Mouse (Mus musculus): ENCODE data around the gene Ncaph. TPM values are rescaled to one million over a fixed set of nuclear protein-coding genes. Genes with fewer than 3 reads are reported as not detected.
"Not testable (repeated sequence)": the region's sequence is repeated elsewhere in the genome, so short reads cannot be mapped to it uniquely, and the experiment has no call there.

The Ncaph gene
- total RNA-seq, 2 experiments from 2014 or later, result 1.7 to 2.4 TPM

- DNase-seq, result not testable (repeated sequence)
Observed at GRCm38 (mm10) chr2:127090151-127090550, 43.6 kb downstream of the Ncaph start.

DNA sequence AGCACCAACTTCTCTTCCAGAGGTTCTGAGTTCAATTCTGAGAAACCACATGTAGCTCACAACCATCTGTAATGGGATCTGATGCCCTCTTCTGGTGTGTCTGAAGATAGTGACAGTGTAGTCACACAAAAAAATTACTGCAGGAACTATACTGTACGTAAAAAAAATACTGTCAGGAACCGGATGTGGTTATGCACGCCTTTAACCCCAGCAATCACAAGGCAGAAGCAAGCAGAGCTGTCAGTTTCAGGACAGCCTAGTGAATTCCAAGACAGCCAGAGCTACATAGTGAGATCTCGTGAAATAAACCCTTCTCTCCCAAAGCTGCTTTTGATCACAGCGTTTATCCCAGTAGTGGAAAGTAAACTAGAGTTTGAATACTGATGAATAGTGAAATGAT lies 47.5 kb downstream of the Ncaph start:
- no peak for DNase-seq

DNA sequence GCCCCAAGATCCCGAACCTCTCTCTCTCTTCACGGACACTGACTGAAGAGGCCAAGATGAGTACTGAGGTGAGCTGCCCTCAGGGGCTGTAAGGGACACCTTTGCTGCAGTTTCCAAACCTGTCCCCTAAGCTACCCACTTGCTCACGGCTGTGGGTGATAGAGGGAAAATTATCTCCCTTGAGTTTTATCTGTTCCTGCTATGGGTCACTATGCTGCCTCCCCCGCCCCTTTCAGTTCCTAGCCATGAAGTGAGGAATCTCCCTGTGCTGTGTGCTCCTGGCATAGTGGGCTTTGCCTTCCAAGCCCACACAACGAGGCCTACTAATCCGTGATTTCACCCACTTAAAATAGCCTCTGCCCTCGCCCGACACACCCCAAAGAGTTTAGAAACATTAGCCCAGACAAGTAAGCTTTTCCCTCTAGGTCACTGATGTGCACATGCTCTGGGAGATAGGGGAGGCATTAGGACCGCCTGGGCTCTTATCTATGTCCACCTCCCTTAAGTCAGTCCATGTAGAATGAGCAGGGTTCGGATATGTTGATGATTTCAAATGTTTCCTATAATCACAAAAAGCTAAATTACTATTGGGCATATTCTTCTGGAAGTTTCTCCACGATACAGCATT lies 53.0 kb downstream of the Ncaph start:
- no peak for DNase-seq

GRCm38 (mm10) chr2:127079881-127080590 lies 53.7 kb downstream of the Ncaph start:
- DNase-seq, result no peak

DNA sequence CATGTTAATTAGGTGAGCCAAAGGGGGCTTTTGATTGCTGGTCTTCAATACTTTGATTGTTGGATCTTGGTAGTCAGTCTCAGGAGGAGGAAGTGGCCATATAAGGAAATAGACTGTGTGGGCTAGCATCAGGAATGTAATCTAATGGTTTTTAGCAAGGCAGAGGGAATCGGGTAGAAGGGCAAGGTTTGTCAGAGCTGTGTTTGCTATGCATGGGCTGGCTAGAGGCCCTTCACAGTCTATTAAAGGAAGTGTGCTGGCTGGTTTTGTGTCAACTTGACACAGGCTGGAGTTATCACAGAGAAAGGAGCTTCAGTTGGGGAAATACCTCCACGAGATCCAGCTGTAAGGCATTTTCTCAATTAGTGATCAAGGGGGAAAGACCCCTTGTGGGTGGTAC lies 54.7 kb downstream of the Ncaph start:
- DNase-seq, result not testable (repeated sequence)

DNA sequence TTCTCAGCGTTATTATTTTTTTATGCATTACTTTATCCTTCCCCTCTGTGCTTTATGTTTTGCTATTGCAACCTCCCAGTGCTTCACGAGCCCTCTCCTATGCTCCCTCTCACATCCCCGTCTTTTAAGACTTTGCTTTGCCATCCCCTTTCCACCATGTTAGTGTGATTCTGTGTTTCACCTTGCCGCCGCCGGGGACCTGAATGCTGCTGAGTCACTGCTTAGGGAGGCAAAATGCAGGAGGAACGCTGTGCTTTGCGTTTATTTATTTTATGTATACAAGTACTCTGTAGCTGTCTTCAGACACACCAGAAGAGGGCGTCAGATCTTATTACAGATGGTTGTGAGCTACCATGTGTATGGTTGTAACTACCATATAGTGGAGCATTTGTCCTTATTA lies 56.1 kb downstream of the Ncaph start:
- no peak for DNase-seq

DNA sequence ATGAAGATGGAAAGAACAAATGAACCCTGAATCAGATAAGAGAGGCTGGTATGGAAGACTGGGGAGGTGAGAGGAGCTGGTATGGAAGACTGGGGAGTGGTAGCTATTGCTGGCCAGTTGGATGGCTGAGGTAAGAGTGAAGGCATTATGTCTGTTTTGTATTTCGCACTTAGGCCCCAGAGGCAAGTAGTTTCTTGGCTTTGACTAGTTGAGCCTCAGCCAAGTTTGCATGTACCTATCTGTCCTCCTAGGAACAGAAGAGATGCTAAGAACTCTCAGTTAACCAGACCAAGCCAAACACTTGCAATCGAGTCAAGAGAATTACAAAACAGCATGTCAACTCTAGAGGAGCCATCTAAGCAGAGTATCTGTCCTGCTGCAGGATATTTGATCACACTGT lies 59.6 kb downstream of the Ncaph start:
- DNase-seq, result no peak

DNA sequence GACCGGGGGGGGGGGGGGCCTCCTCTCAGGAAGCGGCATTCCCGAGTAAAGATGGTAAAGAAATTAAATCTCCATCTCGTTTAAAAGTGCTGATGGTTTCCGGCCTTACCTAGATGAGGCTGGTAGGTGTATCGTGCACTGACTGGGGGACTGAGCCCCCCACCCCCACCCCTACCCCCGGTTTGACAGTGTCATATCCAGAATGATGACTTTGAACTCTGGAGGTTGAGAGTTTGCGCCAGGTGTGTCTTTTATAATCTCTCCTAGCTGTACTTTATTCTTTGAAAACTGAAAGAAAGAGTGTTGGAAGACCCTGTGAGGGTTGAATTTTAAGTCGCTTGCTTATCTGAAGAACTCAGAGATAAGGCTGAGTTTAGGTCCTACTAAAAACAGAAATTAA lies 62.9 kb downstream of the Ncaph start:
- no peak for DNase-seq

DNA sequence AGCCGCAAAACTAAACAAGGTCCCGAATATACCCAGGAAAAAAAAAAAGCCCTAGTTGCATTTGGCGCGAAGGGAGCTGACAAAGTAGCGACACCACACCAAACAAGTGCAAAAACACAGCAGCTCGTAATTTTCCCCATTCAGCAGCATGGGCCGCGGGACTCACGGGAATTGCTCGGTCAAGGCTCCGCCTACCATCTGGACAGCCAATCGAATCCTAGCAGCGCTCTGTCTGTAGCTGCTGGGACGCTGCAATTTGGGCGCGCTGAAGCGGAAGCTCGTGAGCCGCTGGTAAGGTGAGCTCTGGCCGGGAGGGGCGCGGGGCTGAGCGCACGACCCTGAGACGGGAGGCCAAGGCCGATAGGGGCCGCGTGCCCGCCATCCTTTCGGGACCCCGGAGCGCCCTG lies 63.3 kb downstream of the Ncaph start, which contains the start of gene Blvra:
Gene Blvra, plus strand, starts transcription at position 231 of the 407 bp plus-strand sequence.
- DNase-seq, result peak; percentile 85

GRCm38 (mm10) chr2:127069781-127070434 lies 63.8 kb downstream of the Ncaph start:
- no peak for DNase-seq

DNA sequence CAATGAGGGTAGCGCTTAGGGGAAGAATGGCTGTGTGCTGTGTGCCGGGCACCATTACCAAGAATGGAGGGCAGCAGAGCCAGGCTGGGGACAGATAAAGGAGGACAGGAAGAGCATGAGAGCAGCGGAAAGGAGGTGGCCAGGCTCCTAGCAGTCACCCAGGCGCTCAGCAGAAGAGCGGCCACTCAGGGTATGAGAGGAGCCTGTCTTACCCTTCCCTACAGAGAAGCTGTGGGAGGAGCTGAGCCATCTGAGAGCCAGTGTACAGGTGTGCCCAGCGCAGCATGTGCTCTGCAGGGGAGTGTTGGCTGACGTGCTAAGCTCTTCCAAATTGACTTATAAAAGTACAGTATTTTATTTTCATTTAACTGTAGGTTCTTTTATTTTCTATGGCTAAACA lies 64.9 kb downstream of the Ncaph start:
- no peak for DNase-seq

GRCm38 (mm10) chr2:127061471-127061870 lies 72.3 kb downstream of the Ncaph start:
- no peak for DNase-seq

Other genes starting within 250 kb of the Ncaph start
- gene Sppl2a, start 200.7 kb downstream of the Ncaph start, total RNA-seq (2021), result 10 to 100 TPM; 58.6 TPM
- 1 to 10 TPM; 7.4 to 7.6 TPM for gene Ap4e1, start 125.2 kb downstream of the Ncaph start, total RNA-seq (2021)
- 10 to 100 TPM; 10.3 to 14.3 TPM for gene Blvra, start 63.3 kb downstream of the Ncaph start, total RNA-seq (2021)
- 1 to 10 TPM; 4.1 to 5.2 TPM for gene Itpripl1, start 9.5 kb upstream of the Ncaph start, total RNA-seq (2021)
- under 1 TPM; 0.23 to 0.54 TPM for gene 1810024B03Rik, start 74.3 kb upstream of the Ncaph start, total RNA-seq (2021)
- gene Snrnp200, start 74.4 kb upstream of the Ncaph start, total RNA-seq (2021), result 10 to 100 TPM; 32.8 to 34.1 TPM
- 10 to 100 TPM; 40.8 to 42.9 TPM for gene Ciao1, start 113.9 kb upstream of the Ncaph start, total RNA-seq (2021)
- 10 to 100 TPM; 22.2 to 23.6 TPM for gene Tmem127, start 114.0 kb upstream of the Ncaph start, total RNA-seq (2021)
- 100 to 1,000 TPM in 1 of 2 experiments, 10 to 100 TPM in 1; 95.4 to 105 TPM for gene Stard7, start 136.3 kb upstream of the Ncaph start, total RNA-seq (2021)
- 1 to 10 TPM in 1 of 2 experiments, under 1 TPM in 1; 0.91 to 1.1 TPM for gene Dusp2, start 202.2 kb upstream of the Ncaph start, total RNA-seq (2021)
- not detected for gene Astl, start 204.7 kb upstream of the Ncaph start, total RNA-seq (2021)
- gene Adra2b, start 229.3 kb upstream of the Ncaph start, total RNA-seq (2021), result under 1 TPM; 0.64 to 0.67 TPM